ENCODE assay signal across 8 mouse cellular contexts in genomic region chr12:57230192-57230706, GRCm38 (mm10). TPM values are rescaled to one million over a fixed set of nuclear protein-coding genes. Genes with fewer than 3 reads are reported as not detected.
A peak's percentile ranks its signal among the peaks of the same experiment; 100 is the strongest.
DNase-seq lines count a peak whose midpoint lies in the region; ATAC-seq lines count a peak whose summit lies in the region.

TSS of gene Prps1l3 (plus strand) at chr12:57230412.
TSS of gene Mipol1 (plus strand) at chr12:57230427.

- WGBS in hindbrain, embryonic 12.5 days = under 1% methylated on average over 49 of the region's 58 CpGs

- H3K4me2 ChIP-seq in hindbrain, embryonic 12.5 days (replicated peaks) = peak within 1 kb of the TSS; percentile 72

- no peaks in the 10 kb centered on the region for H3K9me3 ChIP-seq in hindbrain, embryonic 12.5 days (replicated peaks)

- peaks cover 6% of the 10 kb centered on the region for H3K4me1 ChIP-seq in hindbrain, embryonic 12.5 days

- DNase-seq in Muller cell, postnatal 12 days (ENCODE audit: inconsistent ontology term) = peak; percentile 97
- DNase-seq in cerebellum, adult 9-11 months = peak; percentile 89
- DNase-seq in frontal cortex, postnatal 10 days (ENCODE audit: low spot score in 2 of 2) = peak; percentile 73 to 85
- DNase-seq in layer of hippocampus, postnatal 14 days (ENCODE audit: low spot score in 2 of 2) = peak; percentile 80 to 90
- DNase-seq in lung, postnatal 14 days = peak; percentile 85
- peak; percentile 81 for DNase-seq in retina, adult 2 months (ENCODE audit: low read depth, low spot score)
- DNase-seq in thymus, postnatal 36 days = peak; percentile 90 to 92

- peak within 1 kb of the TSS; percentile 68 for H3K27ac ChIP-seq in hindbrain, embryonic 12.5 days

- H3K4me3 ChIP-seq in hindbrain, embryonic 12.5 days = peak within 1 kb of the TSS; percentile 54

- ATAC-seq in hindbrain, embryonic 12.5 days (ENCODE audit: low FRiP score) = peak; percentile 97

- 0 out of 2 replicates have a peak, but pooled peaks cover 5% of the 10 kb centered on the region for H3K36me3 ChIP-seq in hindbrain, embryonic 12.5 days

- peak within 1 kb of the TSS; percentile 66 for H3K9ac ChIP-seq in hindbrain, embryonic 12.5 days

- H3K27me3 ChIP-seq in hindbrain, embryonic 12.5 days = no peaks in the 10 kb centered on the region

RNA-seq across cellular contexts. Expression of gene Prps1l3, which starts in this region (rescaled TPM):
- polyA plus RNA-seq in hindbrain, embryonic 12.5 days (2016; fragmentation: Nextera tagmentation; extraction: Ambion mirVana) = 52.0 and 52.2 TPM in 2 replicates
- total RNA-seq in layer of hippocampus, postnatal 14 days (2021) = 10 to 100 TPM; 16.0 to 17.3 TPM

RNA-seq across cellular contexts. Expression of gene Mipol1, which starts in this region (rescaled TPM):
- 6.1 and 8.6 TPM in 2 replicates for polyA plus RNA-seq in hindbrain, embryonic 12.5 days (2016; fragmentation: Nextera tagmentation; extraction: Ambion mirVana)
- 1 to 10 TPM; 5.3 to 5.8 TPM for total RNA-seq in layer of hippocampus, postnatal 14 days (2021)

Comparison
In these comparisons a context has a peak if more than half of its experiments do, and no peak if none do; other contexts are left out.
1. Peak in every context shown above with its lines: DNase-seq, ATAC-seq, H3K4me3 ChIP-seq and H3K27ac ChIP-seq.